Mouse (Mus musculus) c-Kit-positive CD71-negative TER-119-negative erythroid progenitor cells, embryonic 14.5 days (primary cell): Measurements from ENCODE around the gene Ppfia1.

Experiments
- DNase-seq: peaks from one replicate; pipeline ENCODE4 v3.0.0-alpha.2; 2013; ENCODE audit warnings: low read depth

Gene Ppfia1

DNA sequence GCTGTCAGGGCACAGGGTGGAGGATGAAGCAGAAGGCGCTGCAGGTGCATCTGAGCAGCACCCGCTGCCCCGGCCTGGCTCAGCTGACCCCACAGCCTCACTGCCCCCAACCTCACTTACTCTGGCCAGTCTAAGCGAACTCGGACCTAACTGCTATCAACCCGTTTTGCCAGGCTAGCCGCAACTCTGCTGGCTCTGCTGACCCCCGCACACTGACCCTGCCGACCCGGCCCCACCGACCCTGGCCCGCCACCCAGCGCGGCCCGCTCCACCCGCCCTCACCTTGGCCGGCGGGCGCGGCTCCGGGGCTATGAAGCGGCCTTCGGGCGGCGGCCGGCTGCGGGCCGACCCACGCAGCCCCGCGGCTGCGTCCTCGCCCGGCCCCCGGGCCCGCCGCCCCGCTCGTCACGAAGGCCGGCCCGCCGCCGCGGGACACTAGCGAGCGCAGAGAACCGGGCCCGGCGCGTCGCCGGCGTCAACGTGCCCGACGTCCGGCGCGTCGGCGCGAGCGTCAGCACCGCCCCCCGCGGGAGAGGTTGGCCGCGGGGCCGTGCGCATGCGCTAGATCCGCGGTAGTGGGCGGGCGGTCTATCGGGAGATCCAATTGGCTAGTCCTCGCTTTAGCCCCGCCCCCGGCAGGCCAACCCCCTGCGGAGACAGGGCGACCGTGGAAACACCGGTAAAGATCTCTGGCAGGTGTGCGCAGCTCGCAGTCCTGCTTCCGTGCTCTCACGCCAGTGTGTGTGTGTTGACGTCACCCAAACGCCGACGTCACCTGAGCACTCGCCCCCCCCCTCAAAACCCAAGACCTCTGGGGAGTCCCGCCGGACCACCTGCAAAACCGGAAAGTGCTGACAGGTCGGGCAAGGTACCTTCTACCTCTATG lies at the start of gene Ppfia1:
Ppfia1 (minus strand) TSS at position 493 of the 886 bp plus-strand sequence.
- DNase-seq: peak; percentile 87

DNA sequence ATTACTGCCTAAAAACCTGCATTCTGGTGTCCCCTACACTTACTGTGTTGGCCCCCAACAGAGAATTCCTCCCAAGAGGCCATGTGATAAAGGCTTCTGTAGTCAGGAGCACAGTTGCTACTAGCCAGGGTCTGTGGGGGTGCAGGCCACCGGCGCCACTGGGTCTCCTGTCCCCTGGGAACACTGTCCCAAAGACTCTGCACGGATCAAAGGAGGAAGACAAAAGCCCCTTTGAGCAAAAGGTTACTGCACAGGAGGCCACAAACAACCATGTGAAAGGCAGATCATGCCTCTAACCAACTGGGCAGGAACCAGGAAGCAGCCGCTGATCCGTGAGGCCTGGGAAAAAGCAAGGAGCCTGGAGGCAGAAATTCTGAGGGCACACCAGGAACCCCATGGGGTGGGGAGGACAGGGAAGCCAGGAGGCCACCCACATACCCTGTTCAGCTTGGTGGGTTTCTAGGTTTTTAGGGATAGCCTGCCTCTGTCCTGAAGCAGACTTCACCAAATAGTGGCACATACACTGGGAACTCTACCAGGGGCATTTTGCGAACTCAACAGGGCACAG lies 46.9 kb upstream of the Ppfia1 start:
- DNase-seq: no peak

DNA sequence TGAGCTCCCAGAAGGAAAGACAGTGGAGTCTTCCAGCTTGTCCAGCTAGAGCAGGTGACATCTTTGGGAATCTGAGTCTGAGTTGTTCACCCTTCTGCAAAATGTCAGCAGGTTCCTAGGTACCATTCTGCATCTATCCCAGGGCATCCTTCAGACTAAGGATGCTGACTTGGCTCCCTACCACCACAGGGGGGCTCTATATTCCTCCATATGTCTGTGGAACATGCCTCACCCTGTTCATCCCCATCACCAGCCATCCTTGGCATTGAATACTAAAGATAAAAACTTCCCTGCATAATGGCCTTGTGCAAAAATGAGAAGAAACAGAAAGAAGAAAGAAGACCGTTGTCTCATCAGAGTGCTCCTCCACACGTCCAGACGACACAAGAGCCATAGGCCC lies 36.0 kb upstream of the Ppfia1 start:
- no peak for DNase-seq

DNA sequence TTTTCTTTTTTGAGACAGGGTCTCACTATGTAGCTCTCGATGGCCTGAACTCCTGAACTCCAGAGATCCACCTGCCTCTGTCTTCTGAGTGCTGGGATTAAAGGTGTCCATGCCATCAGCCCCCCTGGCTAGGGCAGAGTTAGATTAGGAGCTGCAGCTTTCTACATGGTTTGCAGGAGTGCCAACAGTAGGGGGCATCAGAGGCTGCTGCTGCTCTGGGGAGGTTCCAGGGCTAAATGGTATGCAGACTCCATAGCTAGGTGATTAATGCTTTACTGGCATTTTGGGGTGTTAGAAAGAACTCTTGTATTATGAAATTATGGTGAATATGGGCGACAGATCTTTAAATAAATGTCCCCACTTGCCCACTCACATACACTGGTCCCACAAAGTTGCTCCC lies 33.8 kb upstream of the Ppfia1 start:
- no peak for DNase-seq

DNA sequence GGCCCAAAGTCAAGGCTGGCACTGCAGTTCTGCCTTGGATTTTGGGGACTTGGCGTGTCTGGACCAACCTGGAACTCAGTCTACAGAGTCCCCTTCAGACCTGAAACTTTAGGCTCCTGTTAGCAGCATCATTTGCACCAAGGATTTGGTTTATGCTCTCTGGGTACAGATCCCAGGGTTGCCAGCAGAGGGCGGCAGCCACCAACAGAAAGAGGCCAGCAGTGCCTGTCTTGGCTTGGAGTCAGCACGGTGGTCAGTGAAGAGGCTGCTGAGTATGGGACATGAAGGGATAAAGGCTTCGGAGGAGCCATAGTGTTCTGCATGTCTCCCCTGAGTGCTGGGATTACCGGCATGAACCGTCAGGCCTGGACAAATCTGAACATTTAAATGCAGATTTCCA lies 32.1 kb upstream of the Ppfia1 start:
- peak; percentile 48 for DNase-seq

DNA sequence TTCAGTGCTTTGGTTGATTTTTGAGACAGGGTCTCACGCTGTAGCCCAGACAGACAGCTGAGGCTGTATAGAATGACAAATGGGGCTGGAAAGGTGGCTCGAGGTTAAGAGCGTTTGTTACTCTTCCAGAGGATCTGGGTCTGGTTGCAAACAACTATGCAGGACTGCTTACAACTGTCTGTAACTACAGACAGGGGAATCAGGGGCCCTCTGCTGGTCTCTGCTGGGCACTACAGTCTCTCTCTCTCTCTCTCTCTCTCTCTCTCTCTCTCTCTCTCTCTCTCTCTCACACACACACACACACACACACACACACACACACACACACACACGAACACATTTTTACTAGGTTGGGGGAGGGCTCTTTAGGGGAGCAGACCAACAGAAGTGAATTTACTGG lies 30.1 kb upstream of the Ppfia1 start:
- DNase-seq: peak; percentile 50

DNA sequence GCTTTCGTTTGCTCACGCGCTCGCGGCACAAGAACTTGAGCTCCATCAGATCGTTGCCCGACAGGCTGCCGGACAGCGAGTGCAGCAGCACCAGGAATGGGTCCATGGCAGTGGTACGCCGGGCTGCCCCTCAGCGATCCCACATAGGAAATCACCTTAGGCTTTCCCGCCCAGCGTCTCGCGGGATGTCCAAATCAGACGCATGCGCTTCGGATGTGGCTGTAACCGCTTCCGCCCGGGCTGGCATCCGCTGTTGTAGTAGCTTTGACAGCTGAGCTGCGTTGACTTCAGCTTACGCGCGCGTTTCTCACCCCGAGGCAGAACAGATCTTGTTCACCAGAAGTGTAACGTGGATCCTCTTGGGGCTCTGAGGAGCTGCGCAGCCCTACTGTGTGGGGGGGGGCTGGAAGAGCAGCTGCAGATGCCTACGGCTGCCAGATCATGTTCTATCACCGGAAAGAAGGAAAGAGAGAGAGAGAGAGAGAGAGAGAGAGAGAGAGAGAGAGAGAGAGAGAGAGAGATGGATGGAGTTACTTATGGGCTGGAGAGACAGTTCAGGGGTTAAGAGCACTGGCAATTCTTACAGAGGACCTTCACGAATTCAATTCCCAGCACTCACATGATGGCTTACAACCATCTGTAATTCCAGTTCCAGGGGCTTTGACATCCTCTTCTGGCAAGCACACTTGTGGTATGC lies 28.9 kb upstream of the Ppfia1 start, which contains the start of gene Fadd:
Fadd (minus strand) TSS at position 180 of the 697 bp plus-strand sequence.
- DNase-seq: peak; percentile 88

DNA sequence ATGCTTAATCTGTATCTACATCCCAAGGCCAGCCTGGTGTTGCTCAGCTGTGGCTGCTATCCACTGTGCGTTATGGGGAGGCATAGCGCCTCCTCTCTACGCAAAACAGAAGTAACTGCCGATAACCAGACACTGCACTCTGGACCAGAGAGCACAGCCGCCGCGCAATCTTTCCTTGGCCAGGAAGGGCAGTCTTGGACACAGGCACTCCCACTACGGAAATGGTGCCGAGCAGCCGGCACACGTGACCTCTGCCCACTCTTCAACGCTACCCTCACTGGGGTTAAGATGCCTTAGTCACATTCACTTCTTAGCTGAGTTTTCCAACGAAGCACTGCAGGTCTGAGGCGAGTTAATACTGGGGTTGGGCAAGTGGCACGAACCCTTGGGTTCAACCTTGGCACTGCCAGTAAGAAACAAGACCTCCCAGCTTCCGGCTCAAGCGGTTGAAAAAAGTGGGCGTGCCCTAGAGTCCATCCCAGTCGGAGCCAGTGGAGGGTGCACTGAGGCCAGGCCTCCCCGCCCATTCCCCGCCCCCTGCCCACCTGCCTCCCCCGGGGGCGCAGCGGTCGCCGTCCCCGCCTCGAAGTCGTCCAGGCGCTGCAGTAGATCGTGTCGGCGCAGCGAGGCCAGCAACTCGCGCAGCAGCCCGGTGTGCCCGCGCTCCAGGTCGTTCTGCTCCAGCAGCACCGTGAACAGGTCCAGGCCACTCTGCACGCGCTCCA lies 28.2 kb upstream of the Ppfia1 start:
- DNase-seq: peak; percentile 76

DNA sequence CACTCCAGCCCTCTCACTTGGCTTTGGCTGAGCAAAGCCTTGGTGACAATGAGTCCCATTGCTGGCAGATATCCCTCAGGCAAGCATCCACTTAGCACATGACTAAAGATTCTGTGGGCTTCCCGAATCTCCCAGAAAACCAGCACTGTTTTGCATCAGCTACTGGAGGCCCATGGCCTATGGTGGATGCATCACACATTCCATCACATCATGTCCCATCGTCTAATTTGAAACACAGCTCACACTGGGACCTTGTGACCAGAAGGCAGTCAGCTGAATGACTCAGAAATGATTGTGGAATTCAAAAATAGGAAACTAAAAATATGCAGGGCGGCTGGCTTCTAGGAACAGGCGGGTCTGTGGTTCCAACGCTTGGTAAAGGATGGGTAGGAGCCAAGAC lies 24.3 kb upstream of the Ppfia1 start:
- no peak for DNase-seq

DNA sequence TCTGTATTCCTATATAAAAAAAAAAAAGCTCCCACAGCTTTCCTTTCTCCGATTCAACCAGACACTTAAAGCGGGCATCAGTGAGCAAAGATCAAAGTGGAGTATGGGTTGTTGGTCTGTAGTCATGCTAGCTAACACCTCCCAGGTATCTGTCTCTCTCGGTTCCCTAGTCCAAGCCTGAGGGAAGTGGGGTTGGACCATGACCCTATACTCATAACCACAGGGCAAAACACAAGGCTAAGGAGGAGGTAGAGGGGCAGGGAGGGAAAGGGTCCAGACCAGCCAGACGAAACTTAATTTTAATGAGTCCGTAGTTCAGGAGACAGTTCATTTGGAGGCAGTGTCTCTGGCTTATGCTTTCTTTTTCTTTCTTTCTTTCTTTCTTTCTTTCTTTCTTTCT lies 18.7 kb upstream of the Ppfia1 start:
- DNase-seq: no peak

DNA sequence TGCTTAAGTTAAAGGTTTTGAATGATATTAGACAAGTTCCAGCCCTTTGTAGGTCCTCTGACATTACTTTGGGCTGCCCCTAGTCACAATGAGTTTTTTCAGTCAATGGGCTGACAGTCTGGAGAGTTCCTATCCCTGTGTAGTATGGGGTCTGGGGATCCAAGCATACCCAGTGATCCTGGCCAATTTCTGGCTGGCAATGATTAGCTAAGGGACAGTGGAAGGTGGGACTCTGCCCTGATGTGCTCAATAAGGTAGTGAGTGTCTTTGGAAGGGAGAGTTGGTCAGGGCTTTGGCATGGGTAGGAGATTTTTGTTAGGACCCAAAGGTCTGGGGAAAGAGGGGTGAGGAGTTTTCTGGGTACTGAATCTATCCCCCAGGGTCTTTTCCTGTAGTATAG lies 18.1 kb upstream of the Ppfia1 start:
- DNase-seq: no peak

DNA sequence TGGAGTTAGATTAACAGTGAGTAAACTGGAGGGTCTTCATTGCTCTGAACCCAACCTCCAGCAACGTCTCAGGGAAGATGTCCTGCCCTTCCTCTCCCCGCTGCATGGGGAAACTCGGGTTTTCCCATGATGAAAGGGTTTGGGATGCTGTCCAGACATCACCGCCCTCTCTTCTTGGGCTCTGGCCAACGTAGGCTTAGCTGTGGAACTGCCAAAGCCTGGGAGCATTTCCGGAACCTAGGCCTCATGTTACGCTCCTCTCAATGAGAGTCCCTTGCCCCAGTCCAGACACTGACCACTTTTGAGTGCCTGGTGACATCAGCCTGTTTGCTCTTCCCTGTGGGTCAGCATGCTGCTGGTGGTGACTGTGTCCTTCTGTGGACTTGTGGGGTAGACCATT lies 15.9 kb upstream of the Ppfia1 start:
- no peak for DNase-seq

DNA sequence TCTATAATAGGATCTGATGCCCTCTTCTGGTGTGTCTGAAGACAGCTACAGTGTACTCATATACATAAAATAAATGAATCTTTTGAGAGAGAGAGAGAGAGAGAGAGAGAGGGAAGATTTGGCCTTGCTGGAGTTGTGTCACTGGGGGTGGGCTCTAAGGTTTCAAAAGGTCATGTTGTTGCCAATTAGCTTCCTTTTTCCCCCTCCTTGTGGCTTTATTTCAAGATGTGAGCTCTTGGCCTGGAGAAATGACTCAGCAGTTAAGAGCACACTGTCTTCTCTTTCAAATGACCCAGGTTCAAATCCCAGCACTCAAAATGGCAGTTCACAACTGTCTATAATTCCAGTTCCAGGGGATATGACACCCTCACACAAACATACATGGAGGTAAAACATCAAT lies 14.6 kb upstream of the Ppfia1 start:
- no peak for DNase-seq

DNA sequence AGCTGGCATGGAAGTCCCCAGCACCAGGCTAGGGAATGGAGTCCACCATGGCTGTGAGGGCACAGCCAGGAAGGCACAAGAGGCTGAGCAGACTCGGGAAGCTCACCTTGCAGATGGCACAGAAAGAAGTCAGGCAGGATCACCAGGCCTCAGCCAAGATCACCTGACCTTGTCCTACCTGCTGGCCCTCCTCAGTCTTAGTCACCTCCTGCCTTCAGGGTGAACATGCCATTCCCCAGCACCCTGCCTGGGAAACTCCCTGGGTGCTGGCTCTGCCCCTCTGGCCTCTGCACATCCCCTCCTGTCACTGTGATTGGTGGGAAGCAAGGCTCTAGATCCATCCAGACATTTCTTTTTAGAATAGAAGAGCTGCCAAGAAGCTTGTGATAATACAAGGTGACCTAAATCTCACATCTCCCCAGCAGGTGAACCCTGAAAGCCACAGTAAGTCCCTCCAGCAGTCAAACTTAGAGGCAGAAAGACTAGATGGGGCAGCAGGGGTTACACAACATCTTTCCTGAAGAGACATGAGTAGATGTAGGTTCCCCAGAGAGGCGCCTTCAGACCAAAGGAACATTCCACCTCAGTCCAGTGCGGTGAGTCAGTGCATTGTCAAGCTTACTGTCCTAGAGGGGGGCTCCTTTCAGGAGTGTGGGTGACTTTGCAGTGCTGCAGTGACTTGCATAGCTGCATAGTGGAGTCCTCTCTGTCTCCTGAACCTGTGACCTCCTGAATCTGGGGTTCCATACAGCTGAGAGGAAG lies 13.6 kb upstream of the Ppfia1 start:
- no peak for DNase-seq

DNA sequence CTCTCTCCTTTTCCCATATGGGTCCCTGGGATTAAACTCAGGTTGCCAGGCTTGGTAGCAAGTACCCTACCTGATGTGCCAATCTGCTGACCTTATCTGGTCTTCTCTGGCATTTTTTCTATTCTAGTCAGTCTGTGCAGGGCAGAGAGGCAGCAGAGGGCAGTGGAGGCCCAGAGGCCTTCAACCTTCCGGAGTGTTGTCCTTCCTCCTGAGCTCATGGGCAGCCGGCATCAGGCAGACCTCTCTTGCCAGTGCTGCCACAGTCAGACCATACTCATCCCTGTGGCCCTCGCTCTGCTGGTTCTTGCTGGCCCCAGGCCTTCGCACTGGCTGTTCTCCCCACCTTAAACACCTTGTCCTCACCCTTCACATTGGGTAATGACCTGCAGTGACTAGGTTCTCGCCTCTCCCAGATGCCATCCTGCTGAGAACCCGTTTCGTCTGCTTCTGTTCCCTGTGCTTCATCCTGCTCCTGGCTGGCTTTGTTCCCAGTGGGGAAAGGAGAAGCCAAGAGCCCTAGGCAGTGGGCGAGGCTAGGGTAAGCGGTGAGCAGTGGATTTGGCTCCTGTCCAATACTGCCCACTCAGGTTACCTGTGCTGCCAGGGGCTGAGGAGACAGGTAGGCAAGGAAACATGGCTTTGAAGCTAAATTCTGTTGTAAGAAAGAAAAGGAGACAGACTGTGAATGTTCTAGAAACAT lies 10.1 kb upstream of the Ppfia1 start:
- DNase-seq: no peak

DNA sequence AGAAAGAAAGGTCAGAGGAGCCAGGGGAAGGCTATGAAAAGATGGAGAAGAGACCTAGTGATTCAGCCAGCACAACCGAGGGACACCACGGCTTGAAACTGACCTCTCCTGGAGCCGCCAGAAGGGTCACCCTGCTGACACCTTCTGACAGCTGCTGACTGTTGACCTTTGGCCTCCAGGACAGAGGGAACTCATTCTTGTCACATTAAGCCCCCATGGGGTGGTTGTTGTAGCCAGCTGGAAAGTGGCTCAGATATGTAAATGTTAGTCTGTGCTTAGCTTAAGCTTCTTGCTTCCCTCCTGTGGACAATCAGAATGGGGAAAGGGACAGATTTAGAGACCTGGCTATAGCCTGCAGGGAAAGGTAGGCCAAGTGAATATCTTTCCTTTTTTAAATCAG lies 8.5 kb upstream of the Ppfia1 start:
- DNase-seq: no peak

DNA sequence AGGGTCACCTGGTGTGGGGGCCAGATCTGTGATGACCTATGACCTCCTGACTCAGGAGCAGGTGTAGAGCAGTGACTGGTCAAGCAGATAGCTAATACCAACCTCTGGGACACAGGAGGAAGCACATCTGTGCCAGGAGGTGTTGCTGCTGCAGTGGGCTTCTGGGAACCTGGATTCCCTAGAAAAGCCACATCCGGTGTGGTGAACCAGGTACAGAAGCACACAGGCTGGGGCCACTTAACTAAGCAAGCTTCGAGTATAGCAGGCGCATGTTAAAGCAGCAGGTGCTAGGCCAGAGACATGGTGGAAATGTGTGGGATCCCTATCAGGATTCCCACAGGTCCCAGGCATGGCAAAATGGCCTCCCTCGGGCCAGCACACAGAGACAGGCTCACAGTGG lies 7.1 kb upstream of the Ppfia1 start:
- DNase-seq: no peak

DNA sequence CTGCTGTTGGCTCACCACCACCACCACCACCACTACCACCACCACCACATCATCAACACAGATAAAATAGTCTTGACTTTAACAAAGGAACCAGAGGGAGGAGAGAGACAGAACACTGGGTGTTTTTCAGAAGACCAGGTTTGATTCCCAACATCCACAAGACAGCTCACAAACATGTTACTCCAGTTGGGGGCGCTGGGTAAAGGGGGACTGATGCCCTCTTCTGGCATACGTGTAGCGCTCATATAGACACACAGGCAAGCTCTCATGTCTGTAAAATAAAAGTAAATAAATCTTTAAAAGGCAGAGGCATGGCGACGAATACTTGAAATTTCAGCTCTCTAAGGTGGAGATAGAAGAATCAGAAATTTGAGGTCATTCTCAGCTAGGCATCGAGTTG lies 5.0 kb upstream of the Ppfia1 start:
- no peak for DNase-seq

DNA sequence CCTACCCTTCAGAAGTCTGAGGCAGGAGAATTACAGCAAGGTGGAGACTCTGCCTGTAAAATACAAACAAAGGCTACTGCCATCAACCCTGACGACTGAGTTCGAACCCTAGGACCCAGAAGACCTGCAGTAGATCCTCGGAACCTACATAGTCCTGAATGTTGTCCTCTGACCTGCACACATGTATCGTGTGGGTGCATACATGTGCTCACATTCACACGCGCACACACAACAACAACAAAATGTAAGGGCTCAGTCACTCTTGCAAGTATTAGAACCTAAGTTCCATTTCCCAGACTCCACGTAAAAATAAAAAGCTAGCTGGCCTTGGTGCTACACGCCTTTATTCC lies 569 bp upstream of the Ppfia1 start:
- no peak for DNase-seq

DNA sequence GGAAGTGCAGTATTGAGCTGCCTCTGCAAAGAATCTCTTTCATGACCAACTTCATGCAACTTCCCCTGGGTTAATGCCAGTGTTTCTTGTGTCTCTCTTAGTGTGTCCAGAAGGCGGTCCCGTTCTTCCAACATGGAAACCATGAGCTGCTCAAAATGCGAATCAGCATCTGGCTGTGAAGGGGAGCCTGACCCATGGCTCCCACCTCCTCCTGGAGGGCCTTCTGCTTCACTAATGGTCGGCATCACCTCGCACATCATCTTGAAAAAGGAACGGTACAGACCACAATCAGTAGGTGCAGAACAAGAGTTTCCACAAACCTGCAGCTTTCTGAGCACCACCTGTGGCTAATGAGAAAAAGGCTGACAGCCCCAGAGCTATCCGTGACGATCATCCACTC lies 1.3 kb downstream of the Ppfia1 start:
- DNase-seq: no peak

DNA sequence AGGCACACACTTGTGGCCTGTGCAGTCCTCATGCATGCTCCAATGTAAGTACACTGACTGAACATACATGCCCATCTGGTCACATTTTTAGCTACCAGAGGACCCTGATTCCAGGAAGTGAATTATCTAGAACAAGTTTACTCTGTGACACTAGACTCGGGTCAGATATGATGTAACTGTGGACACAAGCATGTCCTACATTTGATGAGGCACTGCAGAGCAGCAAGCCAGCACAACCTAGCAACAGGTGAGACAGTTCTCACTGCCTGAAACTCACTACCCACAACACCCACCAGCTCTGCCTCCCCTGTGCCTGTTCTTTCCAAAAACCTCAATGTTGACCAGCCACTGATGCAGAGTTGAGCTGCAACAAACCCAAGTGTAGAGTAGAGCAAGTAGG lies 2.7 kb downstream of the Ppfia1 start:
- no peak for DNase-seq
